Mouse (Mus musculus) embryo, embryonic 10.5 days (tissue): ENCODE results near the gene 3425401B19Rik.
A peak's percentile ranks its signal among the peaks of the same experiment; 100 is the strongest.

Experiments used
- DNase-seq: peaks from one replicate; pipeline ENCODE4 v3.0.0-alpha.2; 2015; ENCODE audit warnings: low spot score

Gene 3425401B19Rik

GRCm38 (mm10) chr14:32685124-32685826 is at the start of gene 3425401B19Rik:
3425401B19Rik (minus strand) TSS chr14:32685293.
- peak; percentile 36 for DNase-seq

- DNase-seq: peak; percentile 7
Measured at GRCm38 (mm10) chr14:32732961-32733360, 47.9 kb upstream of the 3425401B19Rik start.

- no peak for DNase-seq
Measured at GRCm38 (mm10) chr14:32726864-32727263, 41.8 kb upstream of the 3425401B19Rik start.

GRCm38 (mm10) chr14:32721461-32721860 is 36.4 kb upstream of the 3425401B19Rik start:
- DNase-seq: no peak

GRCm38 (mm10) chr14:32716763-32717439 is 31.8 kb upstream of the 3425401B19Rik start:
- no peak for DNase-seq

GRCm38 (mm10) chr14:32715489-32715888 is 30.4 kb upstream of the 3425401B19Rik start:
- DNase-seq: no peak

- DNase-seq: no peak
Measured at GRCm38 (mm10) chr14:32715076-32715475, 30.0 kb upstream of the 3425401B19Rik start.

- no peak for DNase-seq
Measured at GRCm38 (mm10) chr14:32709861-32710260, 24.8 kb upstream of the 3425401B19Rik start.

- no peak for DNase-seq
Measured at GRCm38 (mm10) chr14:32708756-32709155, 23.7 kb upstream of the 3425401B19Rik start.

GRCm38 (mm10) chr14:32707938-32708337 is 22.8 kb upstream of the 3425401B19Rik start:
- DNase-seq: no peak

GRCm38 (mm10) chr14:32700972-32701371 is 15.9 kb upstream of the 3425401B19Rik start:
- DNase-seq: no peak

- DNase-seq: no peak
Measured at GRCm38 (mm10) chr14:32698556-32698955, 13.5 kb upstream of the 3425401B19Rik start.

- DNase-seq: no peak
Measured at GRCm38 (mm10) chr14:32697774-32698173, 12.7 kb upstream of the 3425401B19Rik start.

- DNase-seq: no peak
Measured at GRCm38 (mm10) chr14:32696344-32696743, 11.3 kb upstream of the 3425401B19Rik start.

GRCm38 (mm10) chr14:32695906-32696305 is 10.8 kb upstream of the 3425401B19Rik start:
- no peak for DNase-seq

GRCm38 (mm10) chr14:32684735-32685105 is 373 bp downstream of the 3425401B19Rik start:
- DNase-seq: no peak

- no peak for DNase-seq
Measured at GRCm38 (mm10) chr14:32683982-32684734, 935 bp downstream of the 3425401B19Rik start.

- peak; percentile 34 for DNase-seq
Measured at GRCm38 (mm10) chr14:32683251-32683838, 1.7 kb downstream of the 3425401B19Rik start.

- DNase-seq: no peak
Measured at GRCm38 (mm10) chr14:32682536-32682935, 2.6 kb downstream of the 3425401B19Rik start.

GRCm38 (mm10) chr14:32681603-32682002 is 3.5 kb downstream of the 3425401B19Rik start:
- no peak for DNase-seq

GRCm38 (mm10) chr14:32678565-32678964 is 6.5 kb downstream of the 3425401B19Rik start:
- no peak for DNase-seq

GRCm38 (mm10) chr14:32673178-32673577 is 11.9 kb downstream of the 3425401B19Rik start:
- DNase-seq: no peak
